Mouse (Mus musculus) midbrain, embryonic 15.5 days (tissue): ENCODE data around the gene Atp6ap2. TPM values are rescaled to one million over a fixed set of nuclear protein-coding genes. Genes with fewer than 3 reads are reported as not detected.
A peak's percentile ranks its signal among the peaks of the same experiment; 100 is the strongest.
"Not testable (repeated sequence)": the region's sequence is repeated elsewhere in the genome, so short reads cannot be mapped to it uniquely, and the experiment has no call there.

Experiments used
- ATAC-seq: fragments of 200-750 bp; cut with Nextera tagmentation; replicated peaks from 2 replicates; pipeline ENCODE4 v1.8.0; 2017; ENCODE audit warnings: moderate TSS enrichment
- H3K27ac ChIP-seq: fragments of 300-500 bp; sonication (generic); 2 replicates; pipeline ENCODE4 v1.5.1; 2015; ENCODE audit warnings: mild to moderate bottlenecking, inconsistent platforms
- H3K27me3 ChIP-seq: fragments of 300-500 bp; sonication (generic); replicated peaks from 2 replicates; pipeline ENCODE4 v1.6.1; 2015; ENCODE audit warnings: inconsistent platforms
- H3K36me3 ChIP-seq: fragments of 300-500 bp; sonication (generic); replicated peaks from 2 replicates; pipeline ENCODE4 v1.6.1; 2015; ENCODE audit warnings: inconsistent platforms
- H3K4me1 ChIP-seq: fragments of 300-500 bp; sonication (generic); 2 replicates; pipeline ENCODE4 v1.6.1; 2015; ENCODE audit warnings: inconsistent platforms
- H3K4me2 ChIP-seq: fragments of 300-500 bp; sonication (generic); 2 replicates; pipeline ENCODE4 v1.6.1; 2015; ENCODE audit warnings: inconsistent platforms, mild to moderate bottlenecking, moderate library complexity
- H3K4me3 ChIP-seq: fragments of 300-500 bp; sonication (generic); 2 replicates; pipeline ENCODE4 v1.5.1; 2015; ENCODE audit warnings: mild to moderate bottlenecking, inconsistent platforms
- H3K9ac ChIP-seq: fragments of 300-500 bp; sonication (generic); 2 replicates; pipeline ENCODE4 v1.6.1; 2015; ENCODE audit warnings: mild to moderate bottlenecking, inconsistent platforms
- H3K9me3 ChIP-seq: fragments of 300-500 bp; sonication (generic); 2 replicates; pipeline ENCODE4 v1.6.1; 2016; ENCODE audit warnings: inconsistent platforms
- WGBS: fragments of 180-500 bp; shearing (Covaris S2); methylation state at CpG from one replicate; pipeline ENCODE4 v1.1.7; 2015; ENCODE audit warnings: mixed read lengths; 5-methylcytosine and 5-hydroxymethylcytosine counted together
- polyA plus RNA-seq: library from polyadenylated mRNA; unstranded; fragments of >200 nt; fragmentation: Nextera tagmentation; extraction: Ambion mirVana; gene quantifications from 2 replicates; pipeline ENCODE4 v1.2.1, GENCODE M21; 2015

The Atp6ap2 gene
- polyA plus RNA-seq, result 192 TPM in 2 replicates

- Histone ChIP-seq H3K36me3 (no peaks in the 10 kb centered on the region), H3K9ac (peak within 1 kb of the TSS; percentile 89), H3K4me3 (peak within 1 kb of the TSS; percentile 75), H3K27me3 (no peaks in the 10 kb centered on the region), H3K9me3 (no peaks in the 10 kb centered on the region), H3K4me2 (peak within 1 kb of the TSS; percentile 44), H3K27ac (peak within 1 kb of the TSS; percentile 89), H3K4me1 (peaks cover 26% of the 10 kb centered on the region)
- peak; percentile 100 for ATAC-seq
- WGBS, result 23% methylated on average over 48 of the region's 49 CpGs
These were observed at the start of gene Atp6ap2 for GRCm38 (mm10) chrX:12587192-12587957. Gene Atp6ap2 (plus strand): TSS chrX:12587801.

DNA sequence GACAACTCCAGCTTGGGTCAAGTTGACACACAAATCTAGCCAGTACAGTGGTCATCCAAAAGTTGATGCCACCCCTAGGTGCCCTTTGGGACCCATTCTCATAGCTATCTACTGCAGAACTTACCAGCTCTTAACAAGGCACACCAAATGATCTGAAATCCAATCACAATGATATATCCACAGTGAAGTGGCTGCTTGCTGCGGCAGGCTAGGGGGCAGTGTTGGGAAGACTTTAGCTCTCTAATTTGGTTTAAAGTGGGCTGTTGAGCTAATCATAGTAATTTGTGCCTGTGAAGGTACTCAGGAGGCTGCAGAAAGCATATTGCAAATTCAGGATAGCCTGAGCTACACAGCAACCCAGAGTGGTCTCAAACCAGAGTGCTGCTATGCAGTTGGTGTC, 43.2 kb upstream of the Atp6ap2 start:
- Histone ChIP-seq H3K4me1 (no peaks in the 10 kb centered on the region), H3K4me2 (no peak overlapping the region), H3K9me3 (no peaks in the 10 kb centered on the region), H3K27me3 (no peaks in the 10 kb centered on the region), H3K9ac (no peak overlapping the region), H3K4me3 (no peak overlapping the region), H3K27ac (no peak overlapping the region), H3K36me3 (no peaks in the 10 kb centered on the region)
- 68% methylated on average over 1 of the region's 1 CpGs for WGBS
- no peak for ATAC-seq

DNA sequence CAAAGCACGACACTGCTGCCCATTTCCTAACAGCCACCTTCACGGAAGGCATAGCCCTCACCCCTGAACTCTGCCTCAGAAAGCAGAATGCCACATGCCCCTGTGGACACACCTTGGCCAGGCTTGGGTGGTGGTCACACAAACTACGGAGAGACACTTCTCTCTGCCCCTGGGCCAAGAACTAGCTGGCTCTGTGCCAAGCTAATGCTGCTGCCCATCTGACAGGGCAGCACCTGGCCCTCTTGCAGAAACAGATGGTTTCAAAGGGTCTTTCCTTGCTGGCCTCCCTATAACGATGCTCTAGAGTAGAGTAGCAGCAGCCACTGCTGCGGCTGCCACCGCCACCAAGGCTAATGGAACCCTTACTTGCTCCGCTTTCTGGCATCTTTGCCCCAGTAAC, 30.5 kb upstream of the Atp6ap2 start:
- ATAC-seq, result no peak
- H3K9ac ChIP-seq, result no peak overlapping the region
- WGBS, result 78% methylated on average over 7 of the region's 7 CpGs

GRCm38 (mm10) chrX:12571407-12571806, 16.2 kb upstream of the Atp6ap2 start:
- Histone ChIP-seq H3K4me1 (no peaks in the 10 kb centered on the region), H3K4me3 (no peak overlapping the region), H3K27ac (no peak overlapping the region), H3K27me3 (no peaks in the 10 kb centered on the region), H3K4me2 (no peak overlapping the region), H3K9ac (no peak overlapping the region), H3K9me3 (no peaks in the 10 kb centered on the region), H3K36me3 (no peaks in the 10 kb centered on the region)
- no peak for ATAC-seq
- WGBS, result 60% methylated on average over 1 of the region's 1 CpGs

More for the DNA sequence above, 30.5 kb upstream of the Atp6ap2 start:
- Histone ChIP-seq H3K27me3 (no peaks in the 10 kb centered on the region), H3K9me3 (no peaks in the 10 kb centered on the region), H3K4me1 (no peaks in the 10 kb centered on the region), H3K4me2 (no peak overlapping the region), H3K27ac (no peak overlapping the region), H3K36me3 (no peaks in the 10 kb centered on the region), H3K4me3 (no peak overlapping the region)

- Histone ChIP-seq H3K27ac (no peak overlapping the region), H3K4me1 (no peaks in the 10 kb centered on the region), H3K4me3 (no peak overlapping the region), H3K9me3 (no peaks in the 10 kb centered on the region), H3K36me3 (no peaks in the 10 kb centered on the region), H3K9ac (no peak overlapping the region), H3K4me2 (no peak overlapping the region), H3K27me3 (no peaks in the 10 kb centered on the region)
- WGBS, result 79% methylated on average over 3 of the region's 3 CpGs
- ATAC-seq, result no peak
These were observed 9.7 kb upstream of the Atp6ap2 start for GRCm38 (mm10) chrX:12577936-12578335.

DNA sequence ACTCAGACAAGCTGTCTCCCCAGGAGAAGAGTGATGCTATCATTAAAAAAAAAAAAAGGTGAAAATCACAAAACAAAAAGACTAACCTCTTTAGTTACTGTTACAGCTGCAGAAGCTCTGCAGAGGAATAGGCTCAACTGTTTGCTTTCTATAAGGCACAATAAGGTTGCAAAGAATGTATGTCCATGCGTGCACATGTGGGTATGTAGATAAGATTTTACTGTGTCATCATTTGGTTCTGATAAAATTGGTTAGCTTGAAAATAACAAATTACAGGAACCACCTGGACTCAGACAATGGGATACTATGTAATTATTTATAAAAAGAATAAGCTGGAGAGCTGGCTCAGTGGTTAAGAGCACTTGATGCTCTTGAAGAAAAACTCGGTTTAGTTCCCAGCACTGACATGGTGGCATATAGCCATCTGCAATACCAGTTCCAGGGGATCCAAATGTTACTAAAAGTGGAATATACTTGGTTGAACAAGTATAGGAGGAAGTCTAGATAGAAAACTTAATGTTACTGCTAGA, 9.2 kb upstream of the Atp6ap2 start:
- WGBS, result 77% methylated on average over 2 of the region's 2 CpGs
- Histone ChIP-seq H3K4me1 (no peaks in the 10 kb centered on the region), H3K27me3 (no peaks in the 10 kb centered on the region), H3K9ac (no peak overlapping the region), H3K27ac (no peak overlapping the region), H3K36me3 (no peaks in the 10 kb centered on the region), H3K9me3 (no peaks in the 10 kb centered on the region), H3K4me3 (no peak overlapping the region), H3K4me2 (no peak overlapping the region)
- ATAC-seq, result no peak

GRCm38 (mm10) chrX:12583261-12583660, 4.3 kb upstream of the Atp6ap2 start:
- Histone ChIP-seq H3K9me3 (no peaks in the 10 kb centered on the region), H3K4me1 (no peaks in the 10 kb centered on the region), H3K4me2 (no peak overlapping the region), H3K4me3 (no peak overlapping the region), H3K27me3 (no peaks in the 10 kb centered on the region), H3K9ac (no peak overlapping the region), H3K27ac (no peak overlapping the region), H3K36me3 (no peaks in the 10 kb centered on the region)
- WGBS, result 85% methylated on average over 5 of the region's 5 CpGs
- ATAC-seq, result no peak

DNA sequence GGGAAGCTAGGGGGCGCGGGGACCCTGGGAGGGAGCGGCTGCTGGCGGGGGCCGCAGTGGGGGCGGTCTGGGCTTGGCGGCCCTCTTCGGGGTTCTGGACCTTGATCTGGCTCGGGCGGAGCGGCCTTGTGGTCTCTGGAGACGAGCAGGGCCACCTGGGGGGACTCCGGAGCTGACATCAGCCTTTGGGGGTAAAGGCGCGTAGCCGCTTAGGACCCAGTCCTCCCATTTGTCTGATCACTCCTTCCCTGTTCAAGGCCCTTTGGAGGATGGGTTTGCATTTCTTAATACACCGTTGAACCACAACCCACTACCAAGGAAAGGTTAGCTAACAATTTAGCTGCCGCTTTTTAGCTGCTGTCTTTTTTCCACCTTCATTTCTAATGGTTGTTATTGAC, 356 bp downstream of the Atp6ap2 start:
- 22% methylated on average over 13 of the region's 18 CpGs for WGBS

GRCm38 (mm10) chrX:12591401-12591943, 3.9 kb downstream of the Atp6ap2 start:
- H3K36me3 ChIP-seq, result no peaks in the 10 kb centered on the region
- H3K9ac ChIP-seq, result no peak overlapping the region
- H3K4me1 ChIP-seq, result peaks cover 26% of the 10 kb centered on the region
- H3K9me3 ChIP-seq, result no peaks in the 10 kb centered on the region
- H3K4me2 ChIP-seq, result no peak overlapping the region
- ATAC-seq, result no peak
- no peak overlapping the region for H3K4me3 ChIP-seq
- no peak overlapping the region for H3K27ac ChIP-seq
- 86% methylated on average over 8 of the region's 8 CpGs for WGBS
- no peaks in the 10 kb centered on the region for H3K27me3 ChIP-seq

More for the DNA sequence above, 356 bp downstream of the Atp6ap2 start:
- H3K36me3 ChIP-seq, result no peaks in the 10 kb centered on the region
- peaks cover 26% of the 10 kb centered on the region for H3K4me1 ChIP-seq
- peak; percentile 71 for ATAC-seq
- no peaks in the 10 kb centered on the region for H3K27me3 ChIP-seq
- H3K4me3 ChIP-seq, result peak overlapping the region; percentile 75
- H3K9ac ChIP-seq, result peak overlapping the region; percentile 89
- no peaks in the 10 kb centered on the region for H3K9me3 ChIP-seq
- peak overlapping the region; percentile 44 for H3K4me2 ChIP-seq
- peak overlapping the region; percentile 89 for H3K27ac ChIP-seq

DNA sequence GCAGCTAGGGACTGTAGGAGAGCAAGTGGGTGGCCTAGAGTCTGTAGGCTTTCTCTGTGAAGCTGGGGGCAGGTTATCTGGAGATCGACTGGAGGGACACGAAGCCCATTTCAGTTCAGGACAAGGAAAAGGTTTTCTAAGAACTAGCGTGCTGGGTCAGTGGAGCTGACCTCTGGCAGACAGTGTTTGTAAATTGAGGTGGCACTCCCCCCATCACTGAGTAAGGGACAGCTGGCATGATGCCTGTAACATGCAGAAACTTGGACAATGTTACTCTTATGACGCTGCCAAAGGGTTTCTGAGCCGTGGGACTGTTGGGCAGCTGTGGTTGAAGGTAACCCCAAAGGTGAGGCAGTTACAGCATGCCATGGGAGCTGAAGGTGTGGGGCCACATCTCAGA, 4.4 kb downstream of the Atp6ap2 start:
- H3K9ac ChIP-seq, result no peak overlapping the region
- 83% methylated on average over 5 of the region's 5 CpGs for WGBS
- peaks cover 26% of the 10 kb centered on the region for H3K4me1 ChIP-seq
- no peak overlapping the region for H3K27ac ChIP-seq
- no peaks in the 10 kb centered on the region for H3K36me3 ChIP-seq
- no peak for ATAC-seq
- no peaks in the 10 kb centered on the region for H3K9me3 ChIP-seq
- no peak overlapping the region for H3K4me3 ChIP-seq
- H3K27me3 ChIP-seq, result no peaks in the 10 kb centered on the region
- H3K4me2 ChIP-seq, result no peak overlapping the region

- no peak overlapping the region for H3K27ac ChIP-seq
- no peak overlapping the region for H3K9ac ChIP-seq
- H3K4me2 ChIP-seq, result no peak overlapping the region
- H3K27me3 ChIP-seq, result no peaks in the 10 kb centered on the region
- H3K4me1 ChIP-seq, result peaks cover 21% of the 10 kb centered on the region
- no peak overlapping the region for H3K4me3 ChIP-seq
- H3K9me3 ChIP-seq, result no peaks in the 10 kb centered on the region
- no peak for ATAC-seq
- 86% methylated on average over 5 of the region's 5 CpGs for WGBS
- no peaks in the 10 kb centered on the region for H3K36me3 ChIP-seq
These were observed 6.2 kb downstream of the Atp6ap2 start for GRCm38 (mm10) chrX:12593824-12594223.

- not testable (repeated sequence) for H3K36me3 ChIP-seq, H3K9ac ChIP-seq, H3K27me3 ChIP-seq, H3K9me3 ChIP-seq, H3K4me1 ChIP-seq, H3K4me2 ChIP-seq, H3K27ac ChIP-seq, H3K4me3 ChIP-seq, ATAC-seq
These were observed 22.9 kb downstream of the Atp6ap2 start for GRCm38 (mm10) chrX:12610541-12610940.

- no peak for ATAC-seq
- H3K9ac ChIP-seq, result no peak overlapping the region
- 71% methylated on average over 2 of the region's 2 CpGs for WGBS
These were observed 23.6 kb downstream of the Atp6ap2 start for GRCm38 (mm10) chrX:12611211-12611610.

More at GRCm38 (mm10) chrX:12611211-12611610, 23.6 kb downstream of the Atp6ap2 start:
- Histone ChIP-seq H3K27me3 (no peaks in the 10 kb centered on the region), H3K4me3 (no peak overlapping the region), H3K27ac (no peak overlapping the region), H3K4me2 (no peak overlapping the region), H3K4me1 (no peaks in the 10 kb centered on the region), H3K36me3 (no peaks in the 10 kb centered on the region; the same call in 1 of the 2 replicates), H3K9me3 (no peaks in the 10 kb centered on the region)
